Mouse (Mus musculus): ENCODE data around the gene D11Wsu47e.

The D11Wsu47e gene

GRCm38 (mm10) chr11:113708629-113709213 lies 24.5 kb downstream of the D11Wsu47e start:
- no peak for DNase-seq

- no peak for DNase-seq
Measured at GRCm38 (mm10) chr11:113709272-113709671, 25.1 kb downstream of the D11Wsu47e start.

DNA sequence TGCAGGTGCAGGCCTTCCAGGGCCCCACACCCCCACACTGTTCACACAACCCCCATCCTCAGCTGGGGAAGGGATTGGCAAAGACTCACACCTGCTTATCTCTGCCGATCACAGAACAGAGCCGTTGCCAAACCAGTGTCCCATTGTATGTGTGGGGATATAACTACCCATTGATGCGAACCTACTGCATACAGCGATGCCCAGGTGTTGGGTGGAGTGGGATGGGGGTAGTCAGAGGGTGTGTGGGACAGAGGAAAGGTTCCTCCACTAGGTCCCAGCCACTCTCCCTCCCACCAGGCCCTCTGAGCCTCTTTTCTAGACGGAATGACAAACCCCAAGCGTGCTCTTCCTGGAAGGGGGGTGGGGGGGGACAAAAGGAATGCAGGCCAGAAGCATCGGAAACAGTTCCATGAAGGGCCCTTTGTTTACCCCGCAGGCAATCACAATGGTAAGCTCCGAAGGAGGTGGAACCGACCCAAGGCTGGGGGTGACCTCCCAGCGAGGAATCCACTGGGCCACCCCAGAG lies 25.6 kb downstream of the D11Wsu47e start, which contains the start of gene Cpsf4l:
Cpsf4l (minus strand) TSS at position 287 of the 526 bp plus-strand sequence.
- DNase-seq, result peak in 1 of 2 experiments; percentile 33

DNA sequence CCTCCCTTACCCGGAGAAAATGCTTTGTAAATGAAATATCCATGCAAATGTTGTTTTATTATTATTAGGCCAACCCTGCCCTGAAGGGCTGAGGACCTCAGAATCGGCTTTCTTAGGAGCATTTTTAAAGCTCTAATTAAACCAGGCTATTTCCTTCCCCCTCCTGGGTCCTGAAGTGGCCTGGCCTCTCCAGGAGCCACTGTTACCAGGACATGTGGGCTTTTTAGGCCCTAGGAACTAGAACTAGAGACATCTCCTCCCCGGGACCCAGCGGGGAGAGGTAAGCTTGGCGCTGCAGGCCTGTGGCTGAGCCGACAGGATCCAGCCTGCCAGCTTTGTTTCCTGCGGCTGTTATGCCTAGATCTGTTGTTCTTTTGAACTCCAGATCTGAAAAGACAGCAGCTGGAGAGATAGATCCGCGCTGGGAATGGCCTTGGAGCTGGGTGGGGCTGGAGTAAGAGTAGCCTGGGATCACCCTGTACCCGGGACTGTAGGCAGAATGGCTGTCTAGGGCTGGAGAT lies 26.1 kb downstream of the D11Wsu47e start:
- peak in 1 of 2 experiments; percentile 34 for DNase-seq

DNA sequence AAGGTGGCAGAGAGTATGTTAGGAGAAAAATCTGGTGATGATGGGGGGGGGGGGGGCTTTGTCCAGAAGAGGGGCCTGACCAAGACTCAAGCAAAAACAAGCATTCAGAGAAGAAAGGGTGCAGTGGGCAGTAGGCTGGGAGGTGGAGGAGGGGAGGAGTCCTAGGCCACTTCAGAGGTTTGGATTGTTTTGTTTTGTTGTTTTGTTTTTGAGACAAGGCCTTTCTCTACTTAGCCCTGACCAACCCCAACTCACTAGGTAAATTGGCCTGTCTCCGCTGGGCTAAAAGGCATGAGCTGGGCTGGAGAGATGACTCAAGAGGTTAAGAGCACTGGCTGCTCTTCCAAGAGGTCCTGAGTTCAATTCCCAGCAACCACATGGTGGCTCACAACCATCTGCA lies 26.8 kb downstream of the D11Wsu47e start:
- no peak for DNase-seq

DNA sequence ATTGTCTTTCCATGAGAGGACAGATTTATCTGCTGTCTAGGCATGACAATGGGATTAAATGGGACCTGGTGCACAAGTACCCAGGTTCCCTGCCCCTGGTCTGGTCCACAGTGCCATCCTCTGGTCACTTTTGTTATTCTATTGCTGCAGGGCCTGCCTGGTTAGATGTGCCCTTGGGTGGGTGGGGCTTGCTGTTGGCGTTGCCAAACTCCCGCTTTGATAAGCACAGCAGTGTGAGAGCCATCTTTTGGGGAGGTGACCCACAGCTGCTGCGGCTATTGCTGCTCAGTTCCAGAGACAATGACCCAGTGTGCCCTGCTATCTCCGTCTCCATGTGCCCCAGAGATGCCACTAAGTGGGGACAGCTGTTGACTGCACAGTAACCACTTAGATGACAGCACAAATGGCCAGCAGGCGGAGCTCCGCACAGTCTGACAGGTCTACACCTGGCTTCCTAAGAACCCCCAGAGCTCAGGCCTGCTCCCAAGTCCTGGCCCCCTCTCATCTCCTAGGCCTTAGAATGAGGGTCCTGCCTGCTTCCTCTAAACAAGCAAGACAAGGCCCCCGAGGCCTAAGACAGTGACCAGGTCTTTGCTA lies 31.0 kb downstream of the D11Wsu47e start:
- DNase-seq, result no peak

GRCm38 (mm10) chr11:113716132-113716531 lies 31.9 kb downstream of the D11Wsu47e start:
- no peak for DNase-seq

DNA sequence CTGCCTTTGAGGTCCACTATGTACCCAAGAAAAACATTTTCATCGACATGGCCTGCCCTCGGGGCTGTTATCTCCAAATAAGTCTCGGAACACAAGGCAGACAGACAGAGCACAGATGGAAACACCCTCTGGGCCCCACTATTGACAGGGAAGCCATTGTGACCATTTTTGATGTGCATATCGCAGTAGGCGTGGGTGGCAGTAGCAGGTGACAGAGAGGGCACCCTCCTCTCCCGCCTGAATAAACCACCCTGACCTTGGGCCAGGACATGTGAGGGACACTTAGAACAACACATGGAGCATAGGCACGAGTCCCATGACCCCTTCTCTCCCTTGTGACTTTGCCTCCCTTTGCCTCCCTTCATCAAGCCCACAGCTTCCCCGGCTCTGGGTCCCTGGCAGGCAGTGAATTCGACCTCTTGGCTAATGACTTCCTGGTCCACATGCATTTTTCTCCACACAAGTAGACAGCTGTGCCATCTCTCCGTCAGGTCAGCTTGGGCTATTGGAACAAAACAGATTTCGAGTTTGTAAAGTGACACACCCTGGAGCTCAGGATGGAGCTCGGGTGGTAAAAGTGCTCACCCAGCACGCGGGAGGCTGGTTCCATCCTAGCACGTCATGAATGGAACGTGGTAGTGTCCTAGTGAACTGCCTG lies 33.7 kb downstream of the D11Wsu47e start:
- DNase-seq, result no peak

GRCm38 (mm10) chr11:113722405-113723090 lies 38.3 kb downstream of the D11Wsu47e start:
- DNase-seq, result no peak

GRCm38 (mm10) chr11:113725235-113726048 lies 41.2 kb downstream of the D11Wsu47e start:
- DNase-seq, result peak; percentile 46

DNA sequence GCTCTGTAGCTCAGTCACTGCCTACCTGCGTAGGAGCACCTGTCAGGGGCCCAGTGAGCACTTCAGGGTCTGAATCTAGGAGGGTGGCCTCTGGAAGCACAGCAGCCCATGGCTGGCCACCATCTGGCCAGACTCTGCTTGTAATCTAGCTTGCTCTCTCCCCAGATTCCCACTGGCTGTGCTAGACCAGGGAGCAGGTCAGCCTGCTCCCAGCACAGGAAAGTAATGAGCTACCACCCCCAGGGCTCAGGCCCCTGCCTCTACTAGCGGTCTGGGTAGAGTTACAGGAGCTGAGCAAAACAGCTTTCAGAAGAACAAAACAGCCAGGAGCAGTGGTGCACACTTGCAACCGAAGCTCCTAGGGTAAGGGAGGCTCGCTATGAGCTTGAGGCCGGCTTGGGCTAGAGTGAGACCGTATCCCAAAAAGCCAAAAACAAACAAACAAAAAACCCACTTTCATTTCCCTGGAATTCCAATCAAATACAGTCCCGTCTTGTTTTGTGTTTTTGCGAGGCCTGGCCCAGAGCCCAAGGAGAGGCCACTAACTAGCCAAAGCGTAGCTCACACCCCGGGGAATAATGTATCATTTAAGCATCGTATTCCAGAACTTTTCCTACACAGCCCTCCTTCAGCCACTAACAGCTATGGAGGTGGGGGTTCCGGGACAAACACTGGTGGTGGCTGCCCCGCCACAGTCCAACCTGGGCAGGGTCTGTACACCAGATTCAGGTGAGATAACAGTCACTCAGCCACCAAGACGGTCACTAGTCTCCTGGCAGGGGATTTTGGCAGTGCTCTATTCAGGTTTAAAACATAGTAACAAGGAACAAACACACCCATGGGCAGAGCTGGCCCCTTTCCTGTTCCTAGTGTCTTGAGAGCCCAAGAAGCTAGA lies 43.0 kb downstream of the D11Wsu47e start:
- DNase-seq, result peak in 1 of 2 experiments; percentile 50

GRCm38 (mm10) chr11:113727992-113728391 lies 43.8 kb downstream of the D11Wsu47e start:
- DNase-seq, result no peak

GRCm38 (mm10) chr11:113729239-113729638 lies 45.0 kb downstream of the D11Wsu47e start:
- DNase-seq, result peak in 1 of 2 experiments; percentile 42

GRCm38 (mm10) chr11:113729917-113730316 lies 45.7 kb downstream of the D11Wsu47e start:
- peak in 1 of 2 experiments; percentile 42 for DNase-seq

DNA sequence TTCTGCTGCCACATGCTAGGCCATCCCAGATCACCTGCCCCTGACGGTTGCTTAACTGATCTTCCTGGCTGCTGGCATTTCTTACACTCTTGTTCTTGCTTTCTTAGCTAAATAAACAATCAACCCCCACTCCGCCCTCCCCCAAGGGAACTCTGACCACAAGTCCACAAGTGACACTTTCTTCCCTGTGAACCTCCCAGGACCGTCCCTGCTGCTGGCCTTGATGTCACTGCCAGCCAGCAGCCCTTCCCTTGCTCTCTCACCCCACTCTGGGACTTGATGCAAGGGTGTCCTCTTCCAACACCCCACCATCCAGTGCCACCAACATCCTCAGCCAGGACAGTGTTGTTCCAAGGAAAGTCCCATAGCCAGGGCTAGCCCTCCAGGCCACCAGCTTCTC lies 46.7 kb downstream of the D11Wsu47e start:
- peak in 1 of 2 experiments; percentile 58 for DNase-seq

- DNase-seq, result no peak
Measured at GRCm38 (mm10) chr11:113731945-113732612, 47.9 kb downstream of the D11Wsu47e start.

- peak; percentile 46 to 51 for DNase-seq
Measured at GRCm38 (mm10) chr11:113733631-113734364, 49.6 kb downstream of the D11Wsu47e start.

- peak; percentile 42 to 47 for DNase-seq
Measured at GRCm38 (mm10) chr11:113735151-113735550, 50.9 kb downstream of the D11Wsu47e start.

DNA sequence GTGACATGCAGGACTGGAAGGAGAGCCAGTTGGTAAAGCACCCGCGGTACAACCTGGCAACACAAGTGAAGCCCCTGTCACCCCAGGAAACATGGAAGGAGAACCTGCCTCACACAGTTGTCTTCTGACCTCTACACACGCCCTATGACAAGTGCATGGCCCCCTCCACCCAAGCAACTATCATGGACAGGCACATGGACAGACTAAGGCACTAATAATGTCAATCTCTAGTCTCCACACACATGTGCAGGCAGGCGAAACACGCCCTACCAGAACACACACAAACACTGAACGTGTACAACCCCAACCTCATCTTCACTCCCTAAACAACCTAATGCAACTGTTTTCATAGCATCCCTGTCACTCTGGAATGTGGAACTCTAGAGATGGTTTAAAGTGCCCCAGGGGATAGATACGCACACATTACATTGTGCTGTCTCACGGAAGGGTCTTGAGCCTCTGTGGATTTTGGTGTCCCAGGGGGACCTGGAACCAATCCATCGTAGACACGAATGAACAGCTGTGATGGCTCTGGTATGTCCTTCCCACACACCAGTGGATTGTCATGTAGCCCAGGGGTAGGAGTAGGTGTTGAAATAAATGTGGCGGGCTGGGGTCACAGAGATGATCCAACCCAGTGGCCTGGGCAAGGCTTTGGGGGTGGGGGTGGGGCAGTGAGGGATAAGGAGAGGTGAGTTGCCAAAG lies 52.8 kb downstream of the D11Wsu47e start:
- no peak for DNase-seq

All from kidney, postnatal 36 days (tissue).